Mouse (Mus musculus) cerebellum, adult 2 months (tissue): ENCODE data around the gene Gm42674.

Experiments used
- CTCF ChIP-seq: fragments of 200-500 bp; IDR thresholded peaks from 2 replicates; pipeline ENCODE4 v1.5.1; 2011; ENCODE audit warnings: low read depth, mild to moderate bottlenecking, control low read depth, low read length, moderate library complexity, borderline replicate concordance; ENCODE audit not compliant: insufficient read depth
- POLR2A ChIP-seq: fragments of 200-500 bp; IDR thresholded peaks from 2 replicates; pipeline ENCODE4 v1.6.1; 2011; ENCODE audit warnings: low read length, control low read depth, borderline replicate concordance; ENCODE audit not compliant: insufficient read depth

GRCm38 (mm10) chr3:90623435-90624071 lies 21.8 kb downstream of the Gm42674 start:
- no peak for TF ChIP-seq CTCF
- TF ChIP-seq POLR2A: no peak
